Mouse (Mus musculus) gastrocnemius, adult 8-10 months (tissue): ENCODE measurements around the gene Ipmk. TPM values are rescaled to one million over a fixed set of nuclear protein-coding genes. Genes with fewer than 3 reads are reported as not detected.
"Not testable (repeated sequence)": the region's sequence is repeated elsewhere in the genome, so short reads cannot be mapped to it uniquely, and the experiment has no call there.

Experiments used
- DNase-seq, 2 experiments: peaks; one replicate each; pipeline ENCODE4 v3.0.0; 2022; ENCODE audit warnings: low spot score in 2 of 2
- total RNA-seq, 4 experiments: library from RNA; stranded (reverse); gene quantifications; 2 replicates each; pipeline ENCODE4 v1.2.4; 2022

The Ipmk gene
- total RNA-seq, 4 experiments from 2014 or later: 17.3 to 23.6 (median 18.5) TPM

DNA sequence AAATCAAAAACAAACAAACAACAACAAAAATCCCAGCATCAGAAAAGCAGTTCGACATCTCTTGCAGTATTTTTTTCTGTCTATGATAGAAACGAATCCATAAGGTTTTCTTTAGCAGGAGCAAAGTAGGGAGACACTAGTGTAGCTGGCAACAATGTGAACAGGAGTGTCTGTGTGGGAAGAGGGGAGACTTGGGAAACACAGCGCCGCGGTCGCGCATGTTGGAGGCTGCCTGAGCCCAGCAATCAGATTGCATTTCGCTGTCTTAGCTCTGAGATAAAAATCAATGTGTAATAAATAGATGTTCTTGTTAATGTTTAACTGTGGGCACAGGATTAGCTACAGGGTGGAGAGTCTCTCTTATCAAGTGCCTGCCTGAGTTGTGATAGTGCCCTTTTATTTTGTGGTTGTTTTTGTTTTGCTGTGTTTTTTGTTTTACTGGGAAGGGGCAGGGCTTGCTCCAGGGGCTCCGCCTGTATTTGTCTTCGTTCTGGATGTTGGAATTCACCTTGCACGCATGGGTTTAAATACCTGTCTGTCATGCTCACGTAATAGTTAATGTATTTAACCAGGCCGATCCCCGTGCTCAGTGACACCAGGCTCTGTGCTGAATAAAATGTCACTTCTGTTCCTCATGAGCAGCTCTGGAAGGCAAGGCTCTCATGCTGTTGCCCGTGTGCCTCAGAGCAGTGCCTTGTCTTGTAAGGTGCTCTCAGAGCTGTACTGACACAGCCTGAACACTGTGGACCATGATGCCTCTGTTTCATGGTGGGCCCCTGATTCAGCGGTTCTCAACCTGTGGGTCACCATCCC is 20.8 kb downstream of the Ipmk start:
- DNase-seq: no peak

DNA sequence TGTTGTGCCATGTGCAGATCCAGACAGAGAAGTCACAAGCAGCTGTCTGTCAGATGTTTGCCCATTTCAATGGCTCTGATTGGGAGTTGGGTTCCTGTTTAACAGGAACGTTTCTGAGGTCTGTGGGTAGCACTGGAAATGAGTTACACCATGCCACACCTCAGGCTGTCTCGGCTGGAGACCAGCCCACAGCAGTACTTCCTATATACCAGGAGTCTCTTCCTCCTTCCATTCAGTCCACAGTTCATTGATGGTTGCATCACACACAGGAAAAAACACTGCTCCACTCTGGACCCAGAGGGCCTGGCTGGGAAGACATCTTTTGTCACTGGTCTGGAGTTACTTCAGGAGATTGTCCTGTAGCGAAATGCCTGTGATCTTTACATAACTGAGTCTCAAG is 21.9 kb downstream of the Ipmk start:
- no peak for DNase-seq

GRCm38 (mm10) chr10:71371881-71372280 is 24.3 kb downstream of the Ipmk start:
- no peak for DNase-seq

DNA sequence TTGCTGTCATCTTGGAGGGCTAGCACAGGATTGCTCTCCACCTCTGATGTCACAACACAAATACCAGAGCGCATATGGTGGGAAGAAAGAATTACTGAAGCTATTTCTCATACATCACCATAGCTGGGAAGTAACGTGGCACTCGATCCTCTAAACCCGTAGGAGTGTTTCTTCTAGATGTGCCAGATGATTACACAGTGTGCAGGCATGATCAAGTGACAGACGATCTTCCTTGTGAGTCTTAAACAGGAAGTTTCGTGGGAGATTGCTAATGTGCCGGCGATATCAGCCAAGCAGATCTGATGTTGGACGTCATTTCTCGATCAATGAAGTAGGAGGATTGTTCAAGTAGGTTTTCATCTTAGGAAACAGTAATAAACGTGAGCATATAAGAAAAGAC is 26.1 kb downstream of the Ipmk start:
- DNase-seq: no peak

GRCm38 (mm10) chr10:71376014-71376413 is 28.5 kb downstream of the Ipmk start:
- DNase-seq: no peak

GRCm38 (mm10) chr10:71380406-71380805 is 32.8 kb downstream of the Ipmk start:
- no peak for DNase-seq

DNA sequence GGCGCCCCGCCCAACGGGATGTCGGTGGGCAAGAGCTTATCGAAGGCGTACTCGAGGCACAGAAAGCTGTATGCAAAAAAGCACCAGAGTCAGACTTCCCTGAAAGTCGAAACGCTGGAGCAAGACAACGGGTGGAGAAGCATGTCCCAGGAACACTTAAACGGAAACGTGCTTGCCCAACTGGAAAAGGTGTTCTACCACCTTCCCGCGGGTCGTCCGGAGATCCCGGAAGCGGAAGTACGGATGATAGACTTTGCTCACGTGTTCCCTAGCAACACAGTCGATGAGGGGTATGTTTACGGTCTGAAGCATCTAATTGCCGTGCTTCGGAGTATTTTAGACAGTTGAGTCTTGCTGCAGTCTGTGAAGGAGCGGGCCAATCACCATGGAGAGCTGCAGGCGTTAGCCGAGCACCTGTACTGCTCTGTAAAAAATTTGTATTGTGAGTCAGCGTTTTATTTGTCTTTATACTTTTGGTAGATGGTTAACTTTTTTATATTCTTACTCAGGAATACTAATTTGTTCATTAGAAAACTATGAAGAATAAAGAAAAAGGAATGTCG is 34.0 kb downstream of the Ipmk start:
- DNase-seq: no peak

- DNase-seq: no peak
These were observed 34.5 kb downstream of the Ipmk start for GRCm38 (mm10) chr10:71382109-71382508.

GRCm38 (mm10) chr10:71382858-71383551 is 35.4 kb downstream of the Ipmk start:
- DNase-seq: no peak

DNA sequence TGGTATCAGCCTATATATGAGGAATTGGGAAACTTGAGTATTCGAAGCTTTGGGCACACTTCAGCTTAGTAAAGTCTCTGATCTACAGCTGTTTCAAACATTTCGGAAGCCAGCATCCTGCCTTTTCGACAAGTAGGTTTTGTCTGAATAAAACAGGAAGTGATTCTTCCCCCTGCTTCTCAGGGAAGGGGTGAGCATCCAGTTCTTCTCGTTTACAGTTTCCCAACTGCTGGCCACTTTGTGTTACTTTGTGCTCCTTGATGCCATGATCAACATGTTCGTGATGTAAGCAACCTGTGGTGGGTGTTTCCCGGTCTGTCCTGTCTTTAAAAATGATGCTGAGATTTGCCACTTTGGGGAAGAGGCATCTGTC is 36.0 kb downstream of the Ipmk start:
- not testable (repeated sequence) for DNase-seq

DNA sequence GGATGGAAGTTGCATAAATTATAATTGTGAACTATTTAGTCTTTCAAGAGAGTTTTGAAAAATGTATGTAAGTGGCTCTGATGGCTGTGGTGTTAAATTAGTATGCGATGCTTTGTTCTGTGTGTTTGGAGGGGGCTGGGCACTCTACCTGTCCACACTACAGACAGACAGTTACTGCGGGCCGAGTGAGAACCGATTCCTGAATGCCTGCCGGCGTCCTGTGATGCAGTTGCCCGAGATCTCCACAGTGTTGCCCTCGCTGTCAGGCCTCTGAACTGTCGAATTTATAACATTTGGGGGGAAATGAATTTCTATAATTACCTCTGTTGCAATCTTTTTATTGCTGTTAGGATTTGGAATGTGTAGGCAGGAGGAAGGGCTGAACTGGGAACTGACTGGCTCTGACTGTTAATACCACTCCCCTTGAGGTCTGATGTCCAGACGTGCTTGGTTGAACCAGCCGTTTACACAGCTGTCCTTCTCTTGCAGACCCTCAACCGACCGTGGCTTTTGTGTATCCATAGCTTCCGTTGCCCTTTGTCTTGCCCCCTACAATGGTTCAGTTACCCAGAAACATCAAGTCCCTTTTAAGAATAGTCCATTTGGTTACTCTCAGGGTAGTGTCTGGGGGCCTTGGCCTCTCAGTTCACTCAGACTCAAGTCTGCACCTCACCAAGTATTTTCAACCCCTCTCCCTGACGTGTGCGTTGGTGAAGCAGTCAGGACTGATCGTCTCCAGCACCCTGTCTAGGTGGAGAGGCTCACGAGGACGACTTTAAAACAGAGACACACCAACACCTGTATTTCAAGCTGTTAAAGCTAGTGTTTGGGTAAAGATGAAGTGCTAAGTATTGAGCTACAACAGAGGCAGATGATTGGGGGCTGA is 36.8 kb downstream of the Ipmk start:
- no peak for DNase-seq

- DNase-seq: no peak
These were observed 41.7 kb downstream of the Ipmk start for GRCm38 (mm10) chr10:71389311-71389710.

DNA sequence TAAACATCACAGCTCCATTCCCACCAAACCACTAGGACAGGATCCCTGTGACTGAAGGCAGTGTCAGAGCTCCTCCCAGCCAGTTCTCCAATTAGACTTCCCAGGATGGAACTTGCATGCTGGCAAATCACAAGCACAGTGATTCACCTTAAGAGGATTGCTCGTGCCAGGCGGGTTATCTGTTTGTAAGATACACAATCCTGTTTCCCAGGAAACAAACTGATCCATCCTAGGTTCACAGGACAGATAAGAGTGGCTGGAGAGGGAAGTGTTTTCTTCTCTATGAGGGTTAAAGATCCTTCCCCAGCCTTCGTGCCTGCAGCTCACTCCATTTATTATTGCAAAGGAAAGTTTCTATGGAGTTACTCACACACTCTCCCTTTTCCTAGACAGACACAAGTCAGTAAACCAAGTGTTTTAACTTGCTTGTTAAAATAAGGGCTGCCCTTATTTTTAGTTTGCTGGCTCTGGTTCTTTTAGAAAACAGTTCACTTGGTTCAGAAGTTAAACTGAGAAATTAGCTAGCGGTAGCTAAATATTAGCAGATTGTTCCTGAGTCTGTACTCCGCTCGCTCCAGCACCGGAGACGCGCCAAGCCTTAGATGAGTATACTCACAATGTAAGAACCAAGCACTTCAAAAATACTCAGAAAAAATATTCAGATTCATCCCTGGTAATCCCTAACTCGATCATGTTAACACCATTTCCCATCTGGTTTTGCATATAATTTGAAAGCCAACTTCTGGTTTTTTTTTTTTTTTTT is 51.0 kb downstream of the Ipmk start:
- DNase-seq: no peak

DNA sequence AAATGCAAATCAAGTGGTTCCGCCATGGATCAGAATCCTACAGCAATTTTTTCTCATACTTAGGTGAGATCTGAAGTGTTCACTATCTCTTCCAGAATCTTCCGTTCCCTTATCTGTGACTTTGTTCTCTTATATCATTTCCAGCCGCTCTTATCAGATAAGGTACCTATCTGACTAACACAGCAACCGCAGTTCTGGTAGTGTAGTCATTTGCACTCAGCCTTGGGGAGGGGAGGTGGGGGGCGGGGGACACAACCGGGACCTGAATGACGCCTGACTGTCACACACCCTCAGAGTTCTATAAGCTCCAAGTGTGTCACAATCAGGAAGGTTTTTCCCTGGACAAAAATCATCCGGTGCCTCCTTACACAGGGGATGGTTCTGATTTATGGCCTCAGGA is 51.8 kb downstream of the Ipmk start:
- DNase-seq: no peak

DNA sequence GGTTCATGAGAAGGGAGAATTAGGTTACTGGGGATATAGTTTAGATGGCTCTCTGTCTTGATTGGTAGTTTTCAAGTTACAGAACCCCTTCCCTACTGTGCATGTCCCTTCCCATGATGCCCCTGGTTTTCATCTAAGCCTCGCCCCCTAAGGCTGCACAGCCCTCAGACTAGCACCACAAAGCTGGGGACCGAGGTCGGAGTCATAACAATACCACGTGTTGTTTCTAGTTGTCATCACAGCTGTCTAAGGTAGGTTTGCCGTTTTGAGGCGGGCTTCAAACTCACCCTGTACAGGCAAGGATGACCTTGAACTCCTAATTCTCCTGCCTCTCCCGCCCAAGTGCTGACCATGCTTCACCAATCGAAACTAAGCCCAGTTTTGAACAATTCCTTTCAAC is 52.4 kb downstream of the Ipmk start:
- no peak for DNase-seq

- DNase-seq: no peak
These were observed 53.5 kb downstream of the Ipmk start for GRCm38 (mm10) chr10:71400818-71401646.

DNA sequence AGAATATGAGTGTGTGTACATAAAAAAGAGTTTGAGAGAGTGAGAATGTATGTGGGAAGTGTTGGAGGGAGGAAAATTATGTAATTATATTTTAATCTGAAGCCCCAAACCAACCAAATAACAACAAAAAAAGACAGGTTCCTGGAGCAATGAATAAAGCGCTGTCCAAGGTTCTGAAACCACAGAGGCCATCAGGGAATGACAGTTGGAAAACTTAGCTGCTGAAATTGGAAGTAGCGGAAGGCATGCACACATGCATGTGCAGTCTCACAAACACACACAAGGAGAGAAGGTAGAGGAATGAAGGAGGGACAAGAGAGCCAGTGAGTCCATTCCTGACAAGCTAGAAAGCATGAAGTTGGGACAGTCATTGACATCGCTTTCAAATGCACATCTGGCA is 56.1 kb downstream of the Ipmk start:
- no peak for DNase-seq

DNA sequence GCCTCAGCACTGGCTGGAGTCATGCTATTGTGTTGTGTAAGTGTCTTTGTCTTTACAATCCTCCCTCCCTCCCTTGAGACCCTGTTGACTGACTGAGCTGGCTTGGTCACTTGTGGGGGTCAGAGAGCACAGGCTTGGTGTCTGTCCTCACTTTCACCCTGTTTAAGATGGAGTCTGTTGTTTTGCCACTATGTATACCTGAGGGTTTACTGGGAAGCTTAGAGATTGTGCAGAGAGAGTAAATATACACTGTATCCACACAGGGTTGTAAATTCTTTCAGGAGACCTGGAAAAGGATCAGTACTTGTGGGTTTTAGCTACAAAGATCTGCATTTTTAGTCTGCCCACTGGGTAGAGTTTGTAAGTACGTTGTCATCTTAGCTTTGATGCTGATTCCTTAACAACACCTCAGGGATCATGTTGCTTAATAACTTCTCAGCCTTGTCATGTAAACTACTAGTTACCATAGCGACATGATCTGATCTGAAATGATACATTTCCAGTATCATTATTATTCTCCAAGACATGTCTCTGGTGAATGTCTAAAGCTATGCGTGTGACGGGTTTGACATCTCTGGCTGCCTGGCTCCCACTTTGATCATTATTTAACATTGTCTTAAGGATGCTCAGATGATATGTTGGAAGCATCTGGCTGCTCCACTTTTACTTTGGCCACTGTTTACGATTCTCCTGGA is 58.1 kb downstream of the Ipmk start:
- DNase-seq: no peak

GRCm38 (mm10) chr10:71409948-71410347 is 62.4 kb downstream of the Ipmk start:
- no peak for DNase-seq
